Mouse (Mus musculus) cerebellum, postnatal 4 days (tissue): ENCODE results near the gene Shc3.

Experiments
- DNase-seq, 2 experiments: peaks; one replicate each; pipeline ENCODE4 v3.0.0; 2022; ENCODE audit warnings: low spot score in 2 of 2, mixed read lengths in 1 of 2

Gene Shc3

GRCm38 (mm10) chr13:51417796-51418195, 151.4 kb downstream of the Shc3 start:
- peak in 1 of 2 experiments; percentile 20 for DNase-seq

GRCm38 (mm10) chr13:51416727-51417126, 152.5 kb downstream of the Shc3 start:
- no peak for DNase-seq

GRCm38 (mm10) chr13:51413461-51413860, 155.8 kb downstream of the Shc3 start:
- DNase-seq, result no peak

GRCm38 (mm10) chr13:51411696-51412430, 157.4 kb downstream of the Shc3 start:
- DNase-seq, result no peak

- no peak for DNase-seq
These were observed 158.0 kb downstream of the Shc3 start for GRCm38 (mm10) chr13:51411243-51411642.

GRCm38 (mm10) chr13:51409936-51410481, 159.2 kb downstream of the Shc3 start:
- no peak for DNase-seq

GRCm38 (mm10) chr13:51408519-51409001, 160.7 kb downstream of the Shc3 start, which contains the start of gene S1pr3:
TSS of gene S1pr3 (plus strand) at chr13:51408639.
- peak in 1 of 2 experiments; percentile 28 for DNase-seq

- no peak for DNase-seq
These were observed 161.5 kb downstream of the Shc3 start for GRCm38 (mm10) chr13:51407541-51408217.

- no peak for DNase-seq
These were observed 163.4 kb downstream of the Shc3 start for GRCm38 (mm10) chr13:51405731-51406320.

GRCm38 (mm10) chr13:51404566-51404965, 164.7 kb downstream of the Shc3 start:
- no peak for DNase-seq

GRCm38 (mm10) chr13:51400736-51401501, 168.3 kb downstream of the Shc3 start:
- DNase-seq, result peak in 1 of 2 experiments; percentile 49

GRCm38 (mm10) chr13:51400186-51400719, 169.0 kb downstream of the Shc3 start:
- peak in 1 of 2 experiments; percentile 11 for DNase-seq

GRCm38 (mm10) chr13:51399562-51399961, 169.7 kb downstream of the Shc3 start:
- DNase-seq, result no peak

- no peak for DNase-seq
These were observed 171.4 kb downstream of the Shc3 start for GRCm38 (mm10) chr13:51397861-51398260.

GRCm38 (mm10) chr13:51392256-51392655, 177.0 kb downstream of the Shc3 start:
- DNase-seq, result no peak

- DNase-seq, result no peak
These were observed 177.8 kb downstream of the Shc3 start for GRCm38 (mm10) chr13:51391359-51391916.

- DNase-seq, result no peak
These were observed 178.8 kb downstream of the Shc3 start for GRCm38 (mm10) chr13:51390398-51390797.

- DNase-seq, result no peak
These were observed 181.3 kb downstream of the Shc3 start for GRCm38 (mm10) chr13:51387908-51388307.

- no peak for DNase-seq
These were observed 184.3 kb downstream of the Shc3 start for GRCm38 (mm10) chr13:51384899-51385298.

- no peak for DNase-seq
These were observed 187.7 kb downstream of the Shc3 start for GRCm38 (mm10) chr13:51381498-51381897.
